Mouse (Mus musculus): ENCODE data around the gene Mrps17. TPM values are rescaled to one million over a fixed set of nuclear protein-coding genes. Genes with fewer than 3 reads are reported as not detected.

Mrps17 gene
- polyA plus RNA-seq, 1 experiment from 2014 or later, result 167 TPM

DNA sequence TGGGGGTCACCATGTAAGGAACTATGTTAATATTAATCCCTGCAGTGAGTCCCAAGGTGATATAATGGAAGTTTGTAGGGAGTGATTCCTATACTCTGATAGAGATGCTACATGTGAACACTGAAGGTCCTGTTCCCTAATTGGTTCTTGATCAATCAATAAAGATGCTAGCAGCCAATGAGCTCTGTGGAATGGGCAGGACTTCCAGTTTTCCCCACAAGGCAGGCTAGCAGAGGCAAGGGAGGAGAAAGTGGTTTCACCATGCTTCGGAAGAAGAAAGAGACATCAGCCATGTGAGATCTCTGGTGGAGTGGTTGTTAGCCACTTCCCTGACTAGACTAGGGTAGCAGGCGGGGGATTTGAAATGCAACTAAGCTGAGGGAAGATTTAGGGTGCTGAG is 14.8 kb upstream of the Mrps17 start:
- Histone ChIP-seq H3K9ac (ENCODE audit: low read depth, low read length) (no peak overlapping the region), H3K9me3 (ENCODE audit: control insufficient read depth, low read length) (no peaks in the 10 kb centered on the region), H3K4me3 (ENCODE audit: low read depth, low read length) (no peak overlapping the region), H3K27ac (ENCODE audit: low read depth, low read length) (no peak overlapping the region), H3K4me2 (replicated peaks; ENCODE audit: low read depth, low read length) (no peak overlapping the region), H3K36me3 (ENCODE audit: control insufficient read depth, insufficient read depth, low read length) (no peaks in the 10 kb centered on the region), H3K4me1 (replicated peaks; ENCODE audit: control insufficient read depth, insufficient read depth, low read length) (no peaks in the 10 kb centered on the region), H3K27me3 (ENCODE audit: control insufficient read depth, insufficient read depth, low read length) (no peaks in the 10 kb centered on the region)
- DNase-seq (ENCODE audit: low spot score) (no peak), ATAC-seq (ENCODE audit: low FRiP score) (no peak)
- 42% methylated on average over 2 of the region's 2 CpGs for WGBS

DNA sequence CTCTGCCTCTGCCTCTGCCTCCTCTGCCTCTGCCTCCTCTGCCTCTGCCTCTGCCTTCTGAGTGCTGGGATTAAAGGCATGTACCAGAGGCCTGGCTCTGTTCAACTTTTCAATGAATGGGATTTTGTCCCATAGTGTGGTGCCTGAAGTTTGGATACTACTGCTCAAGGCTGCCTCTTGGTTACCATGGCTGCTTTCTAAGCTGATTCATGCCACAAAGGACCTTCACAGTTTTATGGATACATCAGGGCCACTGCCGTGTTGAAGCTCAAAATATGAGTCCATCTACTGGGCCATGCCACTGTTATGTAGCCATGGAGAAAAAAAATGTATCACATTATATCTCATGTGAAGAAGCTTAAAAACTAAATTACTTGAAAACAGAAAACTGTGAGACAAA is 13.6 kb upstream of the Mrps17 start:
- DNase-seq (ENCODE audit: low spot score) (no peak), ATAC-seq (ENCODE audit: low FRiP score) (no peak)
- Histone ChIP-seq H3K27me3 (ENCODE audit: control insufficient read depth, insufficient read depth, low read length) (no peaks in the 10 kb centered on the region), H3K27ac (ENCODE audit: low read depth, low read length) (no peak overlapping the region), H3K4me1 (replicated peaks; ENCODE audit: control insufficient read depth, insufficient read depth, low read length) (no peaks in the 10 kb centered on the region), H3K9ac (ENCODE audit: low read depth, low read length) (no peak overlapping the region), H3K4me2 (replicated peaks; ENCODE audit: low read depth, low read length) (no peak overlapping the region), H3K4me3 (ENCODE audit: low read depth, low read length) (no peak overlapping the region), H3K9me3 (ENCODE audit: control insufficient read depth, low read length) (no peaks in the 10 kb centered on the region), H3K36me3 (ENCODE audit: control insufficient read depth, insufficient read depth, low read length) (no peaks in the 10 kb centered on the region)
- 77% methylated on average over 1 of the region's 1 CpGs for WGBS

- Histone ChIP-seq H3K9me3 (ENCODE audit: control insufficient read depth, low read length) (no peaks in the 10 kb centered on the region), H3K4me1 (replicated peaks; ENCODE audit: control insufficient read depth, insufficient read depth, low read length) (no peaks in the 10 kb centered on the region), H3K27me3 (ENCODE audit: control insufficient read depth, insufficient read depth, low read length) (no peaks in the 10 kb centered on the region), H3K9ac (ENCODE audit: low read depth, low read length) (no peak overlapping the region), H3K36me3 (ENCODE audit: control insufficient read depth, insufficient read depth, low read length) (no peaks in the 10 kb centered on the region), H3K4me2 (replicated peaks; ENCODE audit: low read depth, low read length) (no peak overlapping the region), H3K4me3 (ENCODE audit: low read depth, low read length) (no peak overlapping the region), H3K27ac (ENCODE audit: low read depth, low read length) (no peak overlapping the region)
- DNase-seq (ENCODE audit: low spot score), result no peak
- ATAC-seq (ENCODE audit: low FRiP score), result no peak
These were observed 11.9 kb upstream of the Mrps17 start for GRCm38 (mm10) chr5:129703368-129703767.

GRCm38 (mm10) chr5:129708412-129708811 is 6.9 kb upstream of the Mrps17 start, which contains the start of gene Sept14:
TSS of gene Sept14 (minus strand) at chr5:129708512.
- H3K9ac ChIP-seq (ENCODE audit: low read depth, low read length), result no peak within 1 kb of the TSS
- ATAC-seq (ENCODE audit: low FRiP score) (no peak), DNase-seq (ENCODE audit: low spot score) (no peak)
- WGBS, result 64% methylated on average over 2 of the region's 2 CpGs
- no peaks in the 10 kb centered on the region for H3K9me3 ChIP-seq (ENCODE audit: control insufficient read depth, low read length)
- H3K27me3 ChIP-seq (ENCODE audit: control insufficient read depth, insufficient read depth, low read length), result no peaks in the 10 kb centered on the region
- H3K27ac ChIP-seq (ENCODE audit: low read depth, low read length), result no peak within 1 kb of the TSS
- no peak within 1 kb of the TSS for H3K4me3 ChIP-seq (ENCODE audit: low read depth, low read length)
- no peaks in the 10 kb centered on the region for H3K36me3 ChIP-seq (ENCODE audit: control insufficient read depth, insufficient read depth, low read length)
- no peak within 1 kb of the TSS for H3K4me2 ChIP-seq (replicated peaks; ENCODE audit: low read depth, low read length)
- H3K4me1 ChIP-seq (replicated peaks; ENCODE audit: control insufficient read depth, insufficient read depth, low read length), result no peaks in the 10 kb centered on the region

GRCm38 (mm10) chr5:129717016-129717415 is 1.7 kb downstream of the Mrps17 start:
- no peak overlapping the region for H3K27ac ChIP-seq (ENCODE audit: low read depth, low read length)
- no peak for DNase-seq (ENCODE audit: low spot score)
- H3K4me1 ChIP-seq (replicated peaks; ENCODE audit: control insufficient read depth, insufficient read depth, low read length), result no peaks in the 10 kb centered on the region
- no peak overlapping the region for H3K4me3 ChIP-seq (ENCODE audit: low read depth, low read length)
- H3K36me3 ChIP-seq (ENCODE audit: control insufficient read depth, insufficient read depth, low read length), result no peaks in the 10 kb centered on the region
- no peak for ATAC-seq (ENCODE audit: low FRiP score)
- H3K4me2 ChIP-seq (replicated peaks; ENCODE audit: low read depth, low read length), result no peak overlapping the region
- WGBS, result 85% methylated on average over 9 of the region's 9 CpGs
- no peaks in the 10 kb centered on the region for H3K27me3 ChIP-seq (ENCODE audit: control insufficient read depth, insufficient read depth, low read length)
- no peaks in the 10 kb centered on the region for H3K9me3 ChIP-seq (ENCODE audit: control insufficient read depth, low read length)
- no peak overlapping the region for H3K9ac ChIP-seq (ENCODE audit: low read depth, low read length)

- DNase-seq (ENCODE audit: low spot score) (no peak), ATAC-seq (ENCODE audit: low FRiP score) (no peak)
- H3K4me2 ChIP-seq (replicated peaks; ENCODE audit: low read depth, low read length), result no peak overlapping the region
- no peaks in the 10 kb centered on the region for H3K9me3 ChIP-seq (ENCODE audit: control insufficient read depth, low read length)
- H3K36me3 ChIP-seq (ENCODE audit: control insufficient read depth, insufficient read depth, low read length), result no peaks in the 10 kb centered on the region
- 80% methylated on average over 3 of the region's 3 CpGs for WGBS
- no peak overlapping the region for H3K27ac ChIP-seq (ENCODE audit: low read depth, low read length)
- H3K4me1 ChIP-seq (replicated peaks; ENCODE audit: control insufficient read depth, insufficient read depth, low read length), result no peaks in the 10 kb centered on the region
- no peak overlapping the region for H3K4me3 ChIP-seq (ENCODE audit: low read depth, low read length)
- no peak overlapping the region for H3K9ac ChIP-seq (ENCODE audit: low read depth, low read length)
- no peaks in the 10 kb centered on the region for H3K27me3 ChIP-seq (ENCODE audit: control insufficient read depth, insufficient read depth, low read length)
These were observed 4.9 kb downstream of the Mrps17 start for GRCm38 (mm10) chr5:129720176-129720575.

GRCm38 (mm10) chr5:129724268-129724667 is 9.0 kb downstream of the Mrps17 start:
- Histone ChIP-seq H3K4me2 (replicated peaks; ENCODE audit: low read depth, low read length) (no peak overlapping the region; the same call in 1 of the 2 replicates), H3K9ac (ENCODE audit: low read depth, low read length) (no peak overlapping the region), H3K36me3 (ENCODE audit: control insufficient read depth, insufficient read depth, low read length) (no peaks in the 10 kb centered on the region), H3K4me3 (ENCODE audit: low read depth, low read length) (no peak overlapping the region), H3K9me3 (ENCODE audit: control insufficient read depth, low read length) (no peaks in the 10 kb centered on the region), H3K27me3 (ENCODE audit: control insufficient read depth, insufficient read depth, low read length) (no peaks in the 10 kb centered on the region), H3K4me1 (replicated peaks; ENCODE audit: control insufficient read depth, insufficient read depth, low read length) (no peaks in the 10 kb centered on the region), H3K27ac (ENCODE audit: low read depth, low read length) (no peak overlapping the region)
- no peak for DNase-seq (ENCODE audit: low spot score)
- peak; percentile 17; the same call in 1 of the 2 replicates for ATAC-seq (ENCODE audit: low FRiP score)
- 59% methylated on average over 4 of the region's 4 CpGs for WGBS

DNA sequence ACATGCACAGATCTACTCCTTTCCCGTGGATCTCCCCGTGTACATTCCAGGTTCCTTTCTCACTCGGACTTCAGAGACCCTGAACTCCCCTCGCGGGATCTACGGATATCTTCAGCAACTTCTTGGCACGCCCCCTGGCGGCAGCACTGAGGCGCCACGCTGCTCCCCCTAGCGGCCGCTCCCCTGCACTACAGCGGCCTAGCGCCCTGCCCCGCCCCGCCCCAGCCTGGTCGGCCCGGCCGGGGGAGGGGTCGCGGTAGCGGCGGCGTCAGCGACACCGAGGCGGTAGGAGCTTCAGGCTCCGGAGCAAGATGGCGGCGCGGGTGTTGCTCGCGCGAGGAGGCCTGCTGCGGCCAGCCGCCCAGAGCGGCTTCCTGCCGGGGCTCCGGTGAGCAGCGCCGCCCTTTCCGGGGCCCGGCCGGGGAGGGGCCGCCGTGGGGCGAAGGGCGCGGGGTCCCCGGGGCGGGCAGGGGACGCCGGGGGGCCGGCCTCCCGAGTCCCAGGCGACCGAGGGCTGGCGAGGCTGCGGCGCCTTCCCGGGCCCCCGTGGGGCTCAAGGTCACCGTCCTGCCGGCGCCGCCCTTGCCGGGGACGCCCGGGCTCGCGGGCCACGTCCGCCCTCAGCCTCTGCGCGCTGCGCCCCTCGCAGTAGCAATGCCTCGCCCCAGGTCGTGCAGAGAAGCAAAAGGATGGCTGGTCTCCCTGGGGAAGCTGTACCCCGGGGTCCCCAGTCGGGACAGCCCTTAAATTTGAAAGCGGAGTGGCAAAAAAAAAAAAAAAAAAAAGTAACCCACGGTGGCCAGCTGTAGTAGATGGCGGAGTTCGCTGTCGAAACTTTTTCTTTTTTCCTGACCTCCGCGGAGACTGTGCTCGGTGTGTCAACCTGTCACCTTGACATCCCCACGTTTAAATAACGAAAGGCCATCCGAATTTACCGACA is 9.8 kb downstream of the Mrps17 start, which contains the start of gene Nipsnap2:
Gene Nipsnap2, plus strand, starts transcription at position 230 of the 940 bp plus-strand sequence.
- Histone ChIP-seq H3K4me1 (replicated peaks; ENCODE audit: control insufficient read depth, insufficient read depth, low read length) (no peaks in the 10 kb centered on the region), H3K27ac (ENCODE audit: low read depth, low read length) (peak within 1 kb of the TSS; percentile 93), H3K9ac (ENCODE audit: low read depth, low read length) (peak within 1 kb of the TSS; percentile 94), H3K4me3 (ENCODE audit: low read depth, low read length) (peak within 1 kb of the TSS; percentile 81), H3K9me3 (ENCODE audit: control insufficient read depth, low read length) (no peaks in the 10 kb centered on the region), H3K27me3 (ENCODE audit: control insufficient read depth, insufficient read depth, low read length) (no peaks in the 10 kb centered on the region), H3K36me3 (ENCODE audit: control insufficient read depth, insufficient read depth, low read length) (no peaks in the 10 kb centered on the region), H3K4me2 (replicated peaks; ENCODE audit: low read depth, low read length) (peak within 1 kb of the TSS; percentile 54)
- ATAC-seq (ENCODE audit: low FRiP score) (peak; percentile 95), DNase-seq (ENCODE audit: low spot score) (peak; percentile 97)
- under 1% methylated on average over 57 of the region's 93 CpGs for WGBS
